Mouse (Mus musculus) limb, embryonic 11.5 days (tissue): ENCODE measurements around the gene Kmt2c. TPM values are rescaled to one million over a fixed set of nuclear protein-coding genes. Genes with fewer than 3 reads are reported as not detected.

ENCODE experiments used
- ATAC-seq: fragments of 200-750 bp; cut with Nextera tagmentation; 2 replicates; pipeline ENCODE4 v1.8.0; 2017; ENCODE audit warnings: low read depth; ENCODE audit not compliant: insufficient number of reproducible peaks, low FRiP score, low TSS enrichment
- DNase-seq: peaks from one replicate; pipeline ENCODE4 v3.0.0-alpha.2; 2015; ENCODE audit warnings: low spot score
- H3K27ac ChIP-seq: fragments of 300-500 bp; sonication (generic); replicated peaks from 2 replicates; pipeline ENCODE4 v1.5.1; 2014; ENCODE audit warnings: low read depth, mild to moderate bottlenecking, low read length
- H3K27me3 ChIP-seq: fragments of 300-500 bp; sonication (generic); 2 replicates; pipeline ENCODE4 v1.6.1; 2014; ENCODE audit warnings: mild to moderate bottlenecking, low read length, mixed read lengths; ENCODE audit not compliant: control insufficient read depth, insufficient read depth
- H3K36me3 ChIP-seq: fragments of 300-500 bp; sonication (generic); 2 replicates; pipeline ENCODE4 v1.6.1; 2014; ENCODE audit warnings: mild to moderate bottlenecking, low read length, moderate library complexity, mixed read lengths; ENCODE audit not compliant: control insufficient read depth, insufficient read depth
- H3K4me1 ChIP-seq: fragments of 300-500 bp; sonication (generic); 2 replicates; pipeline ENCODE4 v1.6.1; 2014; ENCODE audit warnings: low read length, mixed read lengths; ENCODE audit not compliant: control insufficient read depth, insufficient read depth
- H3K4me2 ChIP-seq: fragments of 300-500 bp; sonication (generic); 2 replicates; pipeline ENCODE4 v1.6.1; 2014; ENCODE audit warnings: low read depth, mild to moderate bottlenecking, moderate library complexity; ENCODE audit not compliant: severe bottlenecking
- H3K4me3 ChIP-seq: fragments of 300-500 bp; sonication (generic); 2 replicates; pipeline ENCODE4 v1.5.1; 2014; ENCODE audit warnings: low read depth, low read length
- H3K9ac ChIP-seq: fragments of 300-500 bp; sonication (generic); 2 replicates; pipeline ENCODE4 v1.6.1; 2014; ENCODE audit warnings: mild to moderate bottlenecking, low read length
- H3K9me3 ChIP-seq: fragments of 300-500 bp; sonication (generic); 2 replicates; pipeline ENCODE4 v1.6.1; 2016; ENCODE audit warnings: low read length; ENCODE audit not compliant: control insufficient read depth
- WGBS: fragments of 180-500 bp; shearing (Covaris S2); extraction: QIAGEN DNeasy Blood & Tissue Kit; methylation state at CpG from one replicate; pipeline ENCODE4 v1.1.7; 2014; 5-methylcytosine and 5-hydroxymethylcytosine counted together
- polyA plus RNA-seq: library from polyadenylated mRNA; unstranded; fragments of >200 nt; fragmentation: Nextera tagmentation; extraction: Ambion mirVana; gene quantifications from 2 replicates; pipeline ENCODE4 v1.2.1, GENCODE M21; 2014

The Kmt2c gene
- polyA plus RNA-seq, 1 experiment from 2014 or later: 14.2 TPM

- Histone ChIP-seq H3K4me3 (no peak overlapping the region), H3K36me3 (no peaks in the 10 kb centered on the region), H3K4me1 (peaks cover 3% of the 10 kb centered on the region; the same call in 1 of the 2 replicates), H3K27ac (no peak overlapping the region), H3K4me2 (no peak overlapping the region), H3K9ac (no peak overlapping the region), H3K27me3 (no peaks in the 10 kb centered on the region), H3K9me3 (no peaks in the 10 kb centered on the region)
- WGBS: 43% methylated on average over 5 of the region's 5 CpGs
- DNase-seq (no peak), ATAC-seq (no peak)
These were observed 27.5 kb upstream of the Kmt2c start for GRCm38 (mm10) chr5:25526116-25526515.

- DNase-seq (no peak), ATAC-seq (no peak)
- Histone ChIP-seq H3K4me2 (no peak overlapping the region), H3K4me1 (no peaks in the 10 kb centered on the region), H3K9me3 (no peaks in the 10 kb centered on the region), H3K9ac (no peak overlapping the region), H3K27ac (no peak overlapping the region), H3K27me3 (no peaks in the 10 kb centered on the region), H3K4me3 (no peak overlapping the region), H3K36me3 (no peaks in the 10 kb centered on the region)
- 88% methylated on average over 5 of the region's 5 CpGs for WGBS
These were observed 22.9 kb upstream of the Kmt2c start for GRCm38 (mm10) chr5:25521461-25521860.

GRCm38 (mm10) chr5:25519820-25520219, 21.2 kb upstream of the Kmt2c start:
- DNase-seq: no peak
- no peak overlapping the region for H3K27ac ChIP-seq
- H3K9me3 ChIP-seq: no peaks in the 10 kb centered on the region
- no peaks in the 10 kb centered on the region for H3K27me3 ChIP-seq
- no peak overlapping the region for H3K4me3 ChIP-seq
- H3K4me2 ChIP-seq: no peak overlapping the region
- no peak overlapping the region for H3K9ac ChIP-seq
- no peak for ATAC-seq
- H3K4me1 ChIP-seq: no peaks in the 10 kb centered on the region
- 88% methylated on average over 3 of the region's 3 CpGs for WGBS
- no peaks in the 10 kb centered on the region for H3K36me3 ChIP-seq

GRCm38 (mm10) chr5:25517550-25517949, 19.0 kb upstream of the Kmt2c start:
- 89% methylated on average over 5 of the region's 5 CpGs for WGBS
- no peaks in the 10 kb centered on the region for H3K9me3 ChIP-seq
- H3K27ac ChIP-seq: no peak overlapping the region
- no peak overlapping the region for H3K4me3 ChIP-seq
- ATAC-seq (no peak), DNase-seq (no peak)
- H3K27me3 ChIP-seq: no peaks in the 10 kb centered on the region
- H3K9ac ChIP-seq: no peak overlapping the region
- H3K4me1 ChIP-seq: no peaks in the 10 kb centered on the region
- no peaks in the 10 kb centered on the region for H3K36me3 ChIP-seq
- H3K4me2 ChIP-seq: no peak overlapping the region

- no peaks in the 10 kb centered on the region for H3K36me3 ChIP-seq
- no peak overlapping the region for H3K4me2 ChIP-seq
- no peak overlapping the region for H3K27ac ChIP-seq
- no peak for ATAC-seq
- WGBS: 89% methylated on average over 11 of the region's 11 CpGs
- H3K9ac ChIP-seq: no peak overlapping the region
- no peak overlapping the region for H3K4me3 ChIP-seq
- DNase-seq: no peak
- H3K27me3 ChIP-seq: no peaks in the 10 kb centered on the region
- no peaks in the 10 kb centered on the region for H3K9me3 ChIP-seq
- no peaks in the 10 kb centered on the region for H3K4me1 ChIP-seq
These were observed 17.8 kb upstream of the Kmt2c start for GRCm38 (mm10) chr5:25516301-25516895.

- Histone ChIP-seq H3K4me1 (no peaks in the 10 kb centered on the region), H3K9ac (no peak within 1 kb of the TSS), H3K4me3 (no peak within 1 kb of the TSS), H3K9me3 (no peaks in the 10 kb centered on the region), H3K36me3 (no peaks in the 10 kb centered on the region), H3K27ac (no peak within 1 kb of the TSS), H3K4me2 (no peak within 1 kb of the TSS), H3K27me3 (no peaks in the 10 kb centered on the region)
- WGBS: 91% methylated on average over 5 of the region's 5 CpGs
- no peak for DNase-seq
- ATAC-seq: no peak
These were observed 17.2 kb upstream of the Kmt2c start, which contains the start of gene Cct8l1 for GRCm38 (mm10) chr5:25515767-25516166. Gene Cct8l1, plus strand, starts transcription at chr5:25516067.

- Histone ChIP-seq H3K4me1 (no peaks in the 10 kb centered on the region), H3K4me3 (no peak overlapping the region), H3K9me3 (no peaks in the 10 kb centered on the region), H3K27ac (no peak overlapping the region), H3K27me3 (no peaks in the 10 kb centered on the region), H3K36me3 (no peaks in the 10 kb centered on the region), H3K9ac (no peak overlapping the region), H3K4me2 (no peak overlapping the region)
- DNase-seq (no peak), ATAC-seq (no peak)
- WGBS: 91% methylated on average over 5 of the region's 5 CpGs
These were observed 7.5 kb upstream of the Kmt2c start for GRCm38 (mm10) chr5:25506041-25506440.

- WGBS: 61% methylated on average over 7 of the region's 7 CpGs
- Histone ChIP-seq H3K9me3 (no peaks in the 10 kb centered on the region), H3K36me3 (no peaks in the 10 kb centered on the region), H3K27me3 (no peaks in the 10 kb centered on the region), H3K27ac (no peak overlapping the region), H3K4me1 (no peaks in the 10 kb centered on the region), H3K4me3 (no peak overlapping the region), H3K4me2 (peak overlapping the region; percentile 85; the same call in 1 of the 2 replicates), H3K9ac (no peak overlapping the region)
- DNase-seq: no peak
- no peak for ATAC-seq
These were observed 2.1 kb upstream of the Kmt2c start for GRCm38 (mm10) chr5:25500686-25501085.
